Mouse (Mus musculus): ENCODE data around the gene Ecpas. TPM values are rescaled to one million over a fixed set of nuclear protein-coding genes. Genes with fewer than 3 reads are reported as not detected.
A peak's percentile ranks its signal among the peaks of the same experiment; 100 is the strongest.

Ecpas gene
- polyA plus RNA-seq, 1 experiment from 2014 or later = 47.2 TPM

- ATAC-seq (replicated peaks; ENCODE audit: insufficient number of reproducible peaks, low FRiP score, low TSS enrichment, low read depth) = no peak
- Histone ChIP-seq H3K9me3 (replicated peaks; ENCODE audit: control insufficient read depth, low read length) (no peaks in the 10 kb centered on the region), H3K36me3 (replicated peaks; ENCODE audit: control insufficient read depth, insufficient read depth, low read depth, low read length) (no peaks in the 10 kb centered on the region), H3K27me3 (ENCODE audit: control insufficient read depth, insufficient read depth, low read length) (no peaks in the 10 kb centered on the region), H3K4me2 (ENCODE audit: low read depth, low read length) (no peak overlapping the region), H3K27ac (replicated peaks; ENCODE audit: low read depth, low read length) (no peak overlapping the region), H3K4me1 (ENCODE audit: control insufficient read depth, insufficient read depth, low read length) (no peaks in the 10 kb centered on the region), H3K9ac (replicated peaks; ENCODE audit: low read length) (no peak overlapping the region), H3K4me3 (ENCODE audit: low read depth, low read length) (no peak overlapping the region)
- DNase-seq (ENCODE audit: low spot score) = no peak
- 43% methylated on average over 5 of the region's 5 CpGs for WGBS
Observed at GRCm38 (mm10) chr4:58925664-58926063, 13.1 kb upstream of the Ecpas start.

- no peak for ATAC-seq (replicated peaks; ENCODE audit: insufficient number of reproducible peaks, low FRiP score, low TSS enrichment, low read depth)
- Histone ChIP-seq H3K9me3 (replicated peaks; ENCODE audit: control insufficient read depth, low read length) (no peaks in the 10 kb centered on the region), H3K27me3 (ENCODE audit: control insufficient read depth, insufficient read depth, low read length) (no peaks in the 10 kb centered on the region), H3K4me1 (ENCODE audit: control insufficient read depth, insufficient read depth, low read length) (no peaks in the 10 kb centered on the region), H3K4me2 (ENCODE audit: low read depth, low read length) (no peak overlapping the region), H3K27ac (replicated peaks; ENCODE audit: low read depth, low read length) (no peak overlapping the region), H3K4me3 (ENCODE audit: low read depth, low read length) (no peak overlapping the region), H3K36me3 (replicated peaks; ENCODE audit: control insufficient read depth, insufficient read depth, low read depth, low read length) (no peaks in the 10 kb centered on the region), H3K9ac (replicated peaks; ENCODE audit: low read length) (no peak overlapping the region)
- DNase-seq (ENCODE audit: low spot score) = no peak
- WGBS = 79% methylated on average over 2 of the region's 2 CpGs
Observed at GRCm38 (mm10) chr4:58923933-58924332, 11.4 kb upstream of the Ecpas start.

GRCm38 (mm10) chr4:58915081-58915826 is 2.7 kb upstream of the Ecpas start:
- no peak overlapping the region for H3K27ac ChIP-seq (replicated peaks; ENCODE audit: low read depth, low read length)
- H3K9me3 ChIP-seq (replicated peaks; ENCODE audit: control insufficient read depth, low read length) = no peaks in the 10 kb centered on the region
- H3K27me3 ChIP-seq (ENCODE audit: control insufficient read depth, insufficient read depth, low read length) = no peaks in the 10 kb centered on the region
- ATAC-seq (replicated peaks; ENCODE audit: insufficient number of reproducible peaks, low FRiP score, low TSS enrichment, low read depth) (no peak), DNase-seq (ENCODE audit: low spot score) (no peak)
- H3K4me3 ChIP-seq (ENCODE audit: low read depth, low read length) = no peak overlapping the region
- H3K9ac ChIP-seq (replicated peaks; ENCODE audit: low read length) = no peak overlapping the region
- no peaks in the 10 kb centered on the region for H3K4me1 ChIP-seq (ENCODE audit: control insufficient read depth, insufficient read depth, low read length)
- H3K36me3 ChIP-seq (replicated peaks; ENCODE audit: control insufficient read depth, insufficient read depth, low read depth, low read length) = no peaks in the 10 kb centered on the region
- H3K4me2 ChIP-seq (ENCODE audit: low read depth, low read length) = no peak overlapping the region
- 77% methylated on average over 8 of the region's 8 CpGs for WGBS

GRCm38 (mm10) chr4:58913336-58914026 is 932 bp upstream of the Ecpas start:
- Histone ChIP-seq H3K27me3 (ENCODE audit: control insufficient read depth, insufficient read depth, low read length) (no peaks in the 10 kb centered on the region), H3K36me3 (replicated peaks; ENCODE audit: control insufficient read depth, insufficient read depth, low read depth, low read length) (no peaks in the 10 kb centered on the region), H3K4me2 (ENCODE audit: low read depth, low read length) (no peak overlapping the region), H3K27ac (replicated peaks; ENCODE audit: low read depth, low read length) (no peak overlapping the region), H3K4me1 (ENCODE audit: control insufficient read depth, insufficient read depth, low read length) (no peaks in the 10 kb centered on the region), H3K9me3 (replicated peaks; ENCODE audit: control insufficient read depth, low read length) (no peaks in the 10 kb centered on the region), H3K9ac (replicated peaks; ENCODE audit: low read length) (no peak overlapping the region), H3K4me3 (ENCODE audit: low read depth, low read length) (no peak overlapping the region)
- no peak for DNase-seq (ENCODE audit: low spot score)
- whole genome bisulfite sequencing = 38% methylated on average over 3 of the region's 3 CpGs
- no peak for ATAC-seq (replicated peaks; ENCODE audit: insufficient number of reproducible peaks, low FRiP score, low TSS enrichment, low read depth)

GRCm38 (mm10) chr4:58911831-58912628 is 519 bp downstream of the Ecpas start:
- ATAC-seq (replicated peaks; ENCODE audit: insufficient number of reproducible peaks, low FRiP score, low TSS enrichment, low read depth) (peak; percentile 80), DNase-seq (ENCODE audit: low spot score) (peak; percentile 70)
- H3K27ac ChIP-seq (replicated peaks; ENCODE audit: low read depth, low read length) = peak overlapping the region; percentile 95
- no peaks in the 10 kb centered on the region for H3K4me1 ChIP-seq (ENCODE audit: control insufficient read depth, insufficient read depth, low read length)
- peak overlapping the region; percentile 93 for H3K4me3 ChIP-seq (ENCODE audit: low read depth, low read length)
- no peaks in the 10 kb centered on the region for H3K9me3 ChIP-seq (replicated peaks; ENCODE audit: control insufficient read depth, low read length)
- WGBS = under 1% methylated on average over 89 of the region's 126 CpGs
- H3K4me2 ChIP-seq (ENCODE audit: low read depth, low read length) = peak overlapping the region; percentile 61
- H3K9ac ChIP-seq (replicated peaks; ENCODE audit: low read length) = peak overlapping the region; percentile 96
- H3K27me3 ChIP-seq (ENCODE audit: control insufficient read depth, insufficient read depth, low read length) = no peaks in the 10 kb centered on the region
- no peaks in the 10 kb centered on the region for H3K36me3 ChIP-seq (replicated peaks; ENCODE audit: control insufficient read depth, insufficient read depth, low read depth, low read length)

- H3K36me3 ChIP-seq (replicated peaks; ENCODE audit: control insufficient read depth, insufficient read depth, low read depth, low read length) = no peaks in the 10 kb centered on the region
- under 1% methylated on average over 54 of the region's 56 CpGs for WGBS
- peak overlapping the region; percentile 95 for H3K27ac ChIP-seq (replicated peaks; ENCODE audit: low read depth, low read length)
- no peaks in the 10 kb centered on the region for H3K27me3 ChIP-seq (ENCODE audit: control insufficient read depth, insufficient read depth, low read length)
- DNase-seq (ENCODE audit: low spot score) = peak; percentile 74
- peak overlapping the region; percentile 93 for H3K4me3 ChIP-seq (ENCODE audit: low read depth, low read length)
- peak overlapping the region; percentile 96 for H3K9ac ChIP-seq (replicated peaks; ENCODE audit: low read length)
- peak overlapping the region; percentile 61 for H3K4me2 ChIP-seq (ENCODE audit: low read depth, low read length)
- no peaks in the 10 kb centered on the region for H3K9me3 ChIP-seq (replicated peaks; ENCODE audit: control insufficient read depth, low read length)
- peak; percentile 68 for ATAC-seq (replicated peaks; ENCODE audit: insufficient number of reproducible peaks, low FRiP score, low TSS enrichment, low read depth)
- H3K4me1 ChIP-seq (ENCODE audit: control insufficient read depth, insufficient read depth, low read length) = no peaks in the 10 kb centered on the region
Observed at GRCm38 (mm10) chr4:58911069-58911830, 1.3 kb downstream of the Ecpas start.

- Histone ChIP-seq H3K36me3 (replicated peaks; ENCODE audit: control insufficient read depth, insufficient read depth, low read depth, low read length) (no peaks in the 10 kb centered on the region), H3K4me1 (ENCODE audit: control insufficient read depth, insufficient read depth, low read length) (no peaks in the 10 kb centered on the region), H3K27me3 (ENCODE audit: control insufficient read depth, insufficient read depth, low read length) (no peaks in the 10 kb centered on the region), H3K4me2 (ENCODE audit: low read depth, low read length) (peak overlapping the region; percentile 61), H3K27ac (replicated peaks; ENCODE audit: low read depth, low read length) (0 out of 2 replicates have a peak overlapping the region, but pooled peaks have one; percentile 95), H3K4me3 (ENCODE audit: low read depth, low read length) (peak overlapping the region; percentile 93), H3K9ac (replicated peaks; ENCODE audit: low read length) (peak overlapping the region; percentile 96; the same call in 1 of the 2 replicates), H3K9me3 (replicated peaks; ENCODE audit: control insufficient read depth, low read length) (no peaks in the 10 kb centered on the region)
- WGBS = 33% methylated on average over 16 of the region's 16 CpGs
- ATAC-seq (replicated peaks; ENCODE audit: insufficient number of reproducible peaks, low FRiP score, low TSS enrichment, low read depth) (no peak), DNase-seq (ENCODE audit: low spot score) (no peak)
Observed at GRCm38 (mm10) chr4:58910175-58911068, 2.1 kb downstream of the Ecpas start.
